Mouse (Mus musculus): ENCODE data around the gene Mrpl38.
"Not testable (repeated sequence)": the region's sequence is repeated elsewhere in the genome, so short reads cannot be mapped to it uniquely, and the experiment has no call there.

DNA sequence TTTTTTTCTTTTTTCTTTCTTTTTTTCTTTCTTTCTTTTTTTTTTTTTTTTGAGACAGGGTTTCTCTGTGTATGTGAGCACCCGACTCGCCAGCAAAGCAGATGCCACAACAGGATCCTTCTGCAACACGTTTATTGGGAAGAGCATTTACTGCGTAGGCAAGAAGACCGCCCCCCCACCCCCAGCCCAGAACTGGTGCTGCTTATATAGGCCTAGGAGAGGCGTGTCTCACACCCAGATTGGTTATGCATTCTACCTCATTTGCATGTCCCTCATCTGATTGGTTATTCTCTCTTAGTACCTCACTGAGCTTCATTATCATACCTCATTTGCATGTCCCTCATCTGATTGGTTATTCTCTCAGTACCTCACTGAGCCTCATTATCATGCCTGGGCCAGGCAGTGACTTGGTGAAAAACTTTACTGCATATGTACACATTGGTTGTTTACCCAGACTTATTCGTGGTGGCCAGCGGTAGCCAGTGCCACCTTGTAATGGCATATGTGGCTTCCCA lies 16.9 kb downstream of the Mrpl38 start:
- TF ChIP-seq POLR2A, CTCF (IDR thresholded peaks at IDR 0.05; ENCODE audit: insufficient read depth, low read depth, low read length): not testable (repeated sequence)
